Mouse (Mus musculus): Measurements from ENCODE around the gene Atg16l2. TPM values are rescaled to one million over a fixed set of nuclear protein-coding genes. Genes with fewer than 3 reads are reported as not detected.

The Atg16l2 gene
- polyA plus RNA-seq, 1 experiment from 2014 or later = 5.2 TPM

- no peak for TF ChIP-seq CTCF (IDR thresholded peaks at IDR 0.05; ENCODE audit: low read depth)
Measured at GRCm38 (mm10) chr7:101213515-101214263, 88.4 kb downstream of the Atg16l2 start.

More at GRCm38 (mm10) chr7:101213515-101214263, 88.4 kb downstream of the Atg16l2 start:
- no peaks in the 10 kb centered on the region for H3K27me3 ChIP-seq (replicated peaks; ENCODE audit: control insufficient read depth, insufficient read depth, low read length)
- peaks cover 9% of the 10 kb centered on the region; the same call in 1 of the 2 replicates for H3K36me3 ChIP-seq (ENCODE audit: control insufficient read depth, insufficient read depth)
- H3K4me3 ChIP-seq (ENCODE audit: low read depth, low read length) = no peak overlapping the region
- H3K27ac ChIP-seq (ENCODE audit: low read depth, low read length) = no peak overlapping the region
- H3K4me2 ChIP-seq (replicated peaks; ENCODE audit: low read depth) = no peak overlapping the region
- no peaks in the 10 kb centered on the region for H3K4me1 ChIP-seq (replicated peaks; ENCODE audit: control insufficient read depth, insufficient read depth, low read length)
- 51% methylated on average over 3 of the region's 3 CpGs for WGBS
- H3K9ac ChIP-seq (ENCODE audit: low read depth, low read length) = no peak overlapping the region
- no peaks in the 10 kb centered on the region for H3K9me3 ChIP-seq (ENCODE audit: control insufficient read depth)
- ATAC-seq = no peak

Other genes starting within 250 kb of the Atg16l2 start
- 20.1 and 26.1 TPM in 2 replicates for gene Fchsd2, start 209.4 kb downstream of the Atg16l2 start, polyA plus RNA-seq (2015; fragmentation: Nextera tagmentation; extraction: Ambion mirVana)
- gene Stard10, start 14.8 kb upstream of the Atg16l2 start, polyA plus RNA-seq (2015; fragmentation: Nextera tagmentation; extraction: Ambion mirVana) = 63.7 and 71.7 TPM in 2 replicates
- 31.2 and 35.3 TPM in 2 replicates for gene Arap1, start 45.8 kb upstream of the Atg16l2 start, polyA plus RNA-seq (2015; fragmentation: Nextera tagmentation; extraction: Ambion mirVana)
- gene Gm45837, start 108.6 kb upstream of the Atg16l2 start, polyA plus RNA-seq (2015; fragmentation: Nextera tagmentation; extraction: Ambion mirVana) = not detected in 2 replicates
- 11.1 and 11.2 TPM in 2 replicates for gene Pde2a, start 119.4 kb upstream of the Atg16l2 start, polyA plus RNA-seq (2015; fragmentation: Nextera tagmentation; extraction: Ambion mirVana)